Mouse (Mus musculus) olfactory bulb, adult 2 months (tissue): Measurements from ENCODE around the gene Ahcyl2. TPM values are rescaled to one million over a fixed set of nuclear protein-coding genes. Genes with fewer than 3 reads are reported as not detected.

Experiments used
- H3K27ac ChIP-seq: fragments of 200-500 bp; 2 replicates; pipeline ENCODE4 v1.5.1; 2012; ENCODE audit warnings: low read depth, low read length; ENCODE audit not compliant: insufficient read depth
- H3K4me1 ChIP-seq: fragments of 200-500 bp; 2 replicates; pipeline ENCODE4 v1.6.1; 2012; ENCODE audit warnings: low read length; ENCODE audit not compliant: control insufficient read depth, insufficient read depth
- H3K4me3 ChIP-seq: fragments of 200-500 bp; 2 replicates; pipeline ENCODE4 v1.5.1; 2012; ENCODE audit warnings: mild to moderate bottlenecking, low read depth, low read length, moderate library complexity; ENCODE audit not compliant: insufficient read depth
- CTCF ChIP-seq: fragments of 200-500 bp; IDR thresholded peaks from 2 replicates; pipeline ENCODE4 v1.5.1; 2012; ENCODE audit warnings: low read depth, mild to moderate bottlenecking, low read length, moderate library complexity; ENCODE audit not compliant: insufficient read depth
- POLR2A ChIP-seq: fragments of 200-500 bp; IDR thresholded peaks from 2 replicates; pipeline ENCODE4 v1.6.1; 2012; ENCODE audit warnings: mild to moderate bottlenecking, low read depth, low read length, moderate library complexity; ENCODE audit not compliant: insufficient read depth
- WGBS: fragments of 180-500 bp; shearing (Covaris S2); methylation state at CpG from one replicate; pipeline ENCODE4 v1.1.7; 2018; 5-methylcytosine and 5-hydroxymethylcytosine counted together
- polyA plus RNA-seq: library from polyadenylated mRNA; stranded (reverse); fragments of >200 nt; gene quantifications from 2 replicates; pipeline ENCODE4 v1.2.4, GENCODE M21; 2012; ENCODE audit warnings: low replicate concordance; ENCODE audit not compliant: missing spikeins, insufficient read depth, insufficient read length

The Ahcyl2 gene
- polyA plus RNA-seq, 1 experiment = 277 TPM

GRCm38 (mm10) chr6:29762524-29762923 is 5.3 kb upstream of the Ahcyl2 start:
- Histone ChIP-seq H3K4me1 (peaks cover 4% of the 10 kb centered on the region), H3K27ac (no peak overlapping the region), H3K4me3 (no peak overlapping the region)
- no peak for TF ChIP-seq POLR2A
- TF ChIP-seq CTCF = no peak
- 73% methylated on average over 4 of the region's 4 CpGs for WGBS

GRCm38 (mm10) chr6:29766874-29767273 is 937 bp upstream of the Ahcyl2 start:
- TF ChIP-seq CTCF (no peak), POLR2A (no peak)
- WGBS = 87% methylated on average over 2 of the region's 2 CpGs
- Histone ChIP-seq H3K27ac (no peak overlapping the region), H3K4me3 (no peak overlapping the region), H3K4me1 (peaks cover 6% of the 10 kb centered on the region)

GRCm38 (mm10) chr6:29768791-29769441 is 1.1 kb downstream of the Ahcyl2 start:
- Histone ChIP-seq H3K4me1 (peaks cover 6% of the 10 kb centered on the region), H3K27ac (peak overlapping the region; percentile 68), H3K4me3 (peak overlapping the region; percentile 82)
- TF ChIP-seq POLR2A = no peak
- no peak for TF ChIP-seq CTCF
- under 1% methylated on average over 50 of the region's 50 CpGs for WGBS

- no peak overlapping the region; the same call in 1 of the 2 replicates for H3K27ac ChIP-seq
- WGBS = 63% methylated on average over 2 of the region's 2 CpGs
- H3K4me3 ChIP-seq = no peak overlapping the region; the same call in 1 of the 2 replicates
- H3K4me1 ChIP-seq = peaks cover 6% of the 10 kb centered on the region
- TF ChIP-seq POLR2A (no peak), CTCF (no peak)
These were observed 3.0 kb downstream of the Ahcyl2 start for GRCm38 (mm10) chr6:29770672-29771321.

- H3K4me1 ChIP-seq = peaks cover 6% of the 10 kb centered on the region
- H3K4me3 ChIP-seq = no peak overlapping the region
- no peak for TF ChIP-seq CTCF
- no peak for TF ChIP-seq POLR2A
- WGBS = 34% methylated on average over 3 of the region's 3 CpGs
- no peak overlapping the region for H3K27ac ChIP-seq
These were observed 4.4 kb downstream of the Ahcyl2 start for GRCm38 (mm10) chr6:29772236-29772635.

GRCm38 (mm10) chr6:29774161-29774560 is 6.3 kb downstream of the Ahcyl2 start:
- H3K27ac ChIP-seq = no peak overlapping the region
- no peak overlapping the region for H3K4me3 ChIP-seq
- H3K4me1 ChIP-seq = peaks cover 6% of the 10 kb centered on the region
- TF ChIP-seq CTCF (no peak), POLR2A (no peak)
- WGBS = 67% methylated on average over 1 of the region's 1 CpGs

- WGBS = 76% methylated on average over 1 of the region's 1 CpGs
- TF ChIP-seq CTCF (no peak), POLR2A (no peak)
- peaks cover 6% of the 10 kb centered on the region for H3K4me1 ChIP-seq
- no peak overlapping the region for H3K4me3 ChIP-seq
- no peak overlapping the region for H3K27ac ChIP-seq
These were observed 7.8 kb downstream of the Ahcyl2 start for GRCm38 (mm10) chr6:29775609-29776008.

GRCm38 (mm10) chr6:29776542-29777237 is 8.9 kb downstream of the Ahcyl2 start:
- 85% methylated on average over 4 of the region's 4 CpGs for WGBS
- Histone ChIP-seq H3K27ac (no peak overlapping the region), H3K4me1 (no peaks in the 10 kb centered on the region; the same call in 1 of the 2 replicates), H3K4me3 (no peak overlapping the region)
- TF ChIP-seq POLR2A = no peak
- TF ChIP-seq CTCF = no peak

- Histone ChIP-seq H3K4me1 (no peaks in the 10 kb centered on the region; the same call in 1 of the 2 replicates), H3K4me3 (no peak overlapping the region), H3K27ac (no peak overlapping the region)
- no peak for TF ChIP-seq POLR2A
- TF ChIP-seq CTCF = no peak
- 81% methylated on average over 3 of the region's 3 CpGs for WGBS
These were observed 9.4 kb downstream of the Ahcyl2 start for GRCm38 (mm10) chr6:29777238-29777555.
